Mouse (Mus musculus): ENCODE measurements around the gene Kcnab1.
"Not testable (repeated sequence)": the region's sequence is repeated elsewhere in the genome, so short reads cannot be mapped to it uniquely, and the experiment has no call there.

Gene Kcnab1

DNA sequence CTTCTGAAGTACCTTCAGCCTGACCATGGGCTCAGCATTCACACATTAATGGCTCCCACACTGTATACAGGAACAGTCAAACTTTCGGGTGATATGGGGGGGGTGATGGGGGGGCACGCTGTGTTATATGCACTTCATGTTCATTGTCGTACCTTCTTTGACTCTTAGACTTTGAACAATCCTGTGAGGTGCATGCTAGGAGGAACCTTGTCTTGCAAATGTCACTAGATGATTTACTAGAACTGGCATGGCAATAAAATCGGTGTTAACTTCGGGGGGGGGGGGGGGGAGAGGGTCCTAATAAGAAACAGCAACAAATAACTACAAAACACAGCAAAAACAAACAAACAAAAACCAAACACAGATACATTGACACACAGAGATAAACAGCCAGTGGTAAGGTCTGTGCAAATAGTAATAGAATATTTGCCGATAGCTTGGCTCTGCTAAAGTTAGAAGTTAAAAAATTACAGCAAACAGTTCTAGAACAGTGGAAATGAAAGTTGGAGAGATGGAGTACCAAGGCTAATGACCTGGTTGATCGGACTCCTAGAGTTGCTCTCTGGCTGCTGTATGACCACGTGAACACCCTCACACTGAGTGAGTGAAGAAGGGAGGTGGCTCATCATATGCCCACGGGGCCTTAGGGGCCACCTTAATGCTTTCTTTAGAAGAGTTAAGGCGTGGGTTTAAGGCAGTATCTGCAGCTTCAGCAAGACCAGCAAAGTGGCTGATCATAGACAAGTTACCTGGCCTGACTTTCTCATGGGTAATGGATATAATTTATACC lies 256.9 kb downstream of the Kcnab1 start:
- DNase-seq (ENCODE audit: low spot score in 2 of 2): no peak

DNA sequence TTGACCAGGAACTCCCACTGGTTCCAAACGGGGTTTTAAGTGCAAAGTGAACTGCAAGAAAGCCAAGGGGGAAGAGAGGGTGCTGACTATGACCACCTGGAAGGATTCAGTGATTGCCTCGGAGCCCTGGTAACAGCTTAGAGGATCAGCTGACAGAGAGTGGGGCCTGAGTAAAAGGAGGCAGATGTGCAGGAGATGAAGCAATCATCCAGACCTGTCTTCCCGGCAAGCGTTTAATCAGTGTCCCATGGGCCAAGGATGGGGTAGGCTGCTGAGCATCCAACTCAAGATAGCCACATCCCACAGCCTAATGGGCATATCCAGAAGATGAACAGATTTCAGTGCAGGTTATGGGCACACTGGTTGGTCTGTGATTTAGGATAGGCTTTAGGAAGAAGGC lies 258.8 kb downstream of the Kcnab1 start:
- DNase-seq (ENCODE audit: low spot score in 2 of 2): no peak

DNA sequence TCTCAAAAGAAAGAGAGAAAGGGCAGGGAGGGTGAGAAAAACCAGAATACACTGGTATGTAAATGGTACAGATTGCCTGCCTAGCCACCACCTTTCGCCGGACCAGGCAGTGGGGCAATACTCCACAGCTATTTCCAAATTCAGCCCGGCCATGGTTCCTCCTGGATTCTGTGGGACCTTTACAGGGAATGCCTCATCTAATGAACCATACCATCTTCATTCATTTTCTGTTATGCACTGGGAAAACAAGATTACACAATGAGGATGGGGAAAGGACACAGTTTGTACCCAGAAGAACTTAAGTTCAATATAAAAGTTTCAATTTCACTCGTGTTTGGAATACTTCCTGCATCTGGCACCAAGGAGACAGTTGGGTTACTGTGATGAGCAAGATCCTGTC lies 263.4 kb downstream of the Kcnab1 start:
- DNase-seq (ENCODE audit: low spot score in 2 of 2): no peak

DNA sequence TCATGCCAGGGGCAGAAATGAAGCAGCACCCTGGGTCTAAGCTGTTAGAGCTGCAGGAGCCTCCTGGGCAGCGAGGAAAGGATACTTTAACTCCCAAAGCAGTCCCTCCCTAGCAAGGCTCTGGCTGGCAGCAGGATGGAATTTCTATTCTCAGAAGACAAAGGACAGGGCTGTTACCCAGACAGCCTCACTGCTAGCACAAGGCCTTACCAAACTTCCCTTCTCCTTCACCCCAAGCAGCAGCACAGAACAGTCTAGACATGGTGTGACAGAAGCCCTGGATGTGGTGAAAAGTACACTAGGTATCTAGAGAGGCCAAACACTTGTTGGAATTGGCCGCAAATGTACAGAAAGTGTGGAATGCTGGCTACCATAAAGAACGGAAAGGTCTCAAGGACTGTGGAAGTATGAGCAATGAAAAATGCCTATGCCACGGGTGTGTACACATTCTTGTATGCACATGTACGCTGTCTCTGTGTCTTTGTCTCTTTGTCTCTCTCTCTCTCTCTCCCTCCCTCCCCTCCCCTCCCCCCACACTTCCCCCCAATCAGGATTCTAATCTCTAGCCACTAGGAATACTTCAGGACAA lies 264.5 kb downstream of the Kcnab1 start:
- DNase-seq (ENCODE audit: low spot score in 2 of 2): no peak

DNA sequence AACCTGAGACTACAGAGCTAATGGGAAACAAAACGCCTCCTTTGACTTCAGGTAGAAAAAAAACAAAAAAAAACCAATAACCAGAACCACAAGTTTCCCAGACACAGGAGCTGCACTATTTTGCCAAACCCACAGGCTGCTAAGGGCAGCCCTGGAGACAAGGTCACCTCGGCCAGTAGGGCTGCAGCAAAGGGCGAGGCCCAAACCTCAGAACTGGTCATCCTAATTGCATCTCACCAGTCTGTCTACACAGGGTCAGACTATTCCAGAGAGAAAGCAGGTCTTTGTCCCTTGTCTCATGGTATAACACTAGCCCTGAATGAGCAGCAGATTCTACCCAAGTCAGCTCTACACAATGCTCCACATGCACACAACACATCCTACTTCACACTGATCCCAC lies 265.5 kb downstream of the Kcnab1 start:
- DNase-seq (ENCODE audit: low spot score in 2 of 2): no peak

DNA sequence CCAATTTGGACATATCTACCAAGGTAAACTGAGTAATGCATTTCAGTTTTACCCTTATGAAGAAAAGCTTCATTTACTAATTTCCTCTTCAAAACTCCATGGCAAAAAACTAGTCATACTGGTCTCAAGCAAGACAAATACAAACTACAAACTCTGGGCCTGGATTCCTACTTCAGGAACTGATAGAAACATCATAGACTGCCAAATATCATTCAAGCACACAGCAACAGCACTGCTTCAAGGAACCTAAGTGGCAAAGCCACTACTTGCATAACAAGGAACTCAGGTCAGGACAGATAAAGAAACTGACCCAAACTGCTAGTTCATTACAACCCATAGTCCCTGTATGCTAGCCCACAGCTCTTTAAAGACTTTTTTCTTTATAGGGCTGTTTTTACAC lies 269.5 kb downstream of the Kcnab1 start:
- DNase-seq (ENCODE audit: low spot score in 2 of 2): no peak

DNA sequence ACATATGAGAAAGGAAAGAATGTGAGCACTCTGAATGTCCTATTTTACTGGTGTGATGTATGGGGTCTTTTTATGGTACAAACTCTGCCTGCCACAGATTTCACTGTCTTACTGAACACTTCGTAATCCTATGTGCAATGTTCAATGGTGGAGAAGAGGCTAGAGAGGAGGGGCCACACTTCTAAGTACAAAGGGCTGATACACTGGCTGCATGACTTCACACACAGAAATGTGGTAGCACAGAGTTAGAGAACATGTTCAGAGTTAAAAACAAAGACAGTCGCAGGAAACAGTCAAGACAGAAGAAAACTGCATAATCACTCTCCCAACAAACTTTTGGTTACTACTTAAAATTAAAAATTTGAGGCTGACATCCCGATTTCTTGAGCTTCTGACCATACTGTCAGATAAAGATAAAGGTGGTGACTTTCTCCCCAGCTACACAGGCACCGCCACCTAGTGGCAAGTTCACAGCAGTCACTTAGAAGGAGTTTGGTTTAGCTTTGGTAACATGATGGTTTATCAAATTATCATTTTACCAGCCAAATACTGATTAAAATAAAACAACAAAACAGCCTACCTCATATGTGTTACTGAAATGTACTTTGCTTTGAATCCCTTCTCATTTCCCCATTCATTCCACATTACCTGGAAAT lies 270.8 kb downstream of the Kcnab1 start:
- DNase-seq (ENCODE audit: low spot score in 2 of 2): no peak

DNA sequence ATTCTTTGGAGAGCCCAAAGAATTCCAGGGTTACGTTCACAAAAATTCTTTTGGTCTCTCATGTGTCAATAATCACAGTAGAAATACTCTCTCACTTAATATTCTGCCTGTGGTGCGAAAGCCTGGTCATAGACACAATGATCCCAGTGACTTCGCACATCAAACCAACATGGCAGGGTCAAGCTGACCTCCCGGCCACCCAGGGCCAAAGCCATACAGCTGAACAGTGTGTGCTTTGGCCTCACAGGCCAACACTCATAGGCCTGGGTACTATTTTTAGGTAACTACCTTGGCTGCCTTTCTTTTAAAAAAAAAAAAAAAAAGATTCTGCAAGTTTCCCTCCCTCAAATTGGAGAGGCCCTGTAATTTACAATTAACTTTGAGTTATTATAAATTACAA lies 271.9 kb downstream of the Kcnab1 start:
- no peak for DNase-seq (ENCODE audit: low spot score in 2 of 2)

DNA sequence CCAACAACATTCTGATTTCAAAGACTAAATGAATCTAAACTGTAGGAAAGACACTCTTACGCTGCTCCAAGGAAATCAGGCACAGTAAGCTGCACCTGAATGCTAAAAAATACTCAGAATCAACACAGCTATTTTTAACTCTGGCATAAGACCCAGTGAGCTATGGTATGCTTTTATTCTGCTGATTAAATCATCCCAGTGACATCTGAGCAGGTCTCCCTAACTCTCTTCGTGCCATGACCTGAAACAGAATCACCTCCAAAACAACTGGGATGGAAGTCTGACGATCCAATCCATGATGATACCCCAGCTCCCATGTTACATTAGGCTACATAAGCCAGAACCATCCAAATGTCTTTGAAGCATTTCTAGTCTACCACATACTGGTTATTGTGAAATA lies 275.2 kb downstream of the Kcnab1 start:
- no peak for DNase-seq (ENCODE audit: low spot score in 2 of 2)

DNA sequence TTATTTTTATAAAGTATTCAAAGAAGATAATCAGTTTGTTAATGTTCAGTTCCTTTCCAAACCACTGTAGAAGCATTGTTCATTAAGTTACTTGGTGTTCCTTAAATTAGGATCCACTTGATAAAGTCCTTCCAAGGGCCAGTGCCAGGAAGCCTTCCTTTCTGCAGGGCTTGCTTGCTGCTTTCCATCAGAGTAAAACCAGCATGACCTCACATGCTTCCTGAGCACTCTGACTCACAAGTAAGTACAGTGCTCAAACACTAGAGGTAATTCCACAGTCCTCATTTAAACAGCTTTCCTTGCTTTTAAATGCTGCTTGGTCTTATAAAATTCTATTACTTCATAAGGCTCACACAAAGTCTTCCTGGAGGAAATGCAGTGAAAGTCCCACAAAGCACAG lies 276.6 kb downstream of the Kcnab1 start:
- DNase-seq (ENCODE audit: low spot score in 2 of 2): no peak

DNA sequence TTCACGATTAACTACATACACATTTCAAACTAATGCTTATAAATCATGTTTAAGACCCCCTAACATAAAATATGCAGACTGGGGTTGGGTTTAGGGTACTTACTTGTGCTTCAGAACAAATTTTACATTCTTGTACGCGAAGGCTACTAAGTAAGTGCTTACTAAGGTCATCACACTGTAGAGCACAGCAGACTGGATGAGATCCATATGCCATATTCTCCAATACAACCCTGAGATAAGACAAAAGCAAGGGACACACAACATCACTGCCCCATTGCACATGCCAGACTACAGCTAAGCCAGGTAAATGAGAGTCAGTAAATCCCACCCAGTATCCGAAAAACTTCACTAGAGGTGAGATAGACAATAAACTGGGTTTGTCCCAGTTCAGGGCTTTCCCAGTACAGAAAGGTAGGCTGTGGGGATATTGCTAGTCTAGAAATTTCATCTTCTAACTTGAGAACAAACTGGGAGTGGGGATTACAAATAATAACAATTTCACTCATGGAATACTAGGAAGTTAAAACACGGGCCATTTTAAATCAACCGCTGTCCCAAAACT lies 282.1 kb downstream of the Kcnab1 start:
- DNase-seq (ENCODE audit: low spot score in 2 of 2): no peak

DNA sequence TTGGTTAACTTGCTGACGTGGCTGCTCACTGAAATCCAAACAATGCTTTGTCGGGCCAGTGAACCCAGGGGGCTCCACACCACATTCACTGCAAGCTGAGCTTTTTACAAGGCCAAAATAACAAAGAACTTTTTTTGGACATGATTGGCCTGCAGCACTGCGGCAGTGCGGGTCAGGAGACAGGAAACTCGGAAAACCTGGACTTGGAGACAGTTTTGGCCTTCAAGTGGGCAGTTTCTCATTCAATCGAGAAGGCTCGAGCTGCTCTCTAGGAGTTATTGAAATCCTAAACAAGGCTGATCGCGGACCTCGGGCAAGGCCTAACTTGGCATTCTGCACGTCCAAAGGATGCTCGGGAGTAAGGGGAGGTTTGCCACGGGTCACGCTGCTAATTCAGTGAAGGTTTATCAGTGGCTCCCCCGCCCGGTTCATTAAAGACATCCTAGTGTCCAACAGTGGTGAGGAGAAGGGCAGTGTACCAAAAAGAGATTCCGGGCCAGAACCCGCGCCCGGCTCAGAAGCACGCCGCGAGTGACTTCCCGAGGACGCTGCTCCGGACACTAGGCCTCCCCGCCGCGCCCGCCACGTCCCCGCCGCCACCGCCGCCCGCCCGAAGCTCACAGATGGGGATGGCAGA lies 282.7 kb downstream of the Kcnab1 start:
- DNase-seq (ENCODE audit: low spot score in 2 of 2): peak in 1 of 2 experiments; percentile 61

DNA sequence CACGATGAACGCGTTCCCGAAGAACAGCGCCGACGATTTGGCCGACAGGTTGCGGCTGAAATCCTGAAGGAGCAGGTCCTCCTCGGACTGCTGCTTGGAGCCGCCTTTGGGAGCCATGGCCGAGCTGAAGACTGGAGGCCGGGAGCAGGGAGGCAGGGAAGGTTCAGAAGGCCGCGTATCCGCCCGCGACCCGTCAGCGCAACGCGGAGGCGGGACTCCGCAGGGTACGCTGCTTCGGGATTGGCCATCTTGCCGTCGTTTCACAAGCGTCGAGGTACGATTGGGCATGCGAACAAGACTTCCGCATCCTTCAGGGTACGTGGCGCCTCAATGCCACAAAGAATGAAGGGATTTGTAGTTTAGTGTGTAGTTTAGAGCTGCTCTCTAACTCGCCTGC lies 283.2 kb downstream of the Kcnab1 start, which contains the start of gene Ssr3:
TSS of gene Ssr3 (minus strand) at position 203 of the 397 bp plus-strand sequence.
- peak; percentile 94 to 95 for DNase-seq (ENCODE audit: low spot score in 2 of 2)

DNA sequence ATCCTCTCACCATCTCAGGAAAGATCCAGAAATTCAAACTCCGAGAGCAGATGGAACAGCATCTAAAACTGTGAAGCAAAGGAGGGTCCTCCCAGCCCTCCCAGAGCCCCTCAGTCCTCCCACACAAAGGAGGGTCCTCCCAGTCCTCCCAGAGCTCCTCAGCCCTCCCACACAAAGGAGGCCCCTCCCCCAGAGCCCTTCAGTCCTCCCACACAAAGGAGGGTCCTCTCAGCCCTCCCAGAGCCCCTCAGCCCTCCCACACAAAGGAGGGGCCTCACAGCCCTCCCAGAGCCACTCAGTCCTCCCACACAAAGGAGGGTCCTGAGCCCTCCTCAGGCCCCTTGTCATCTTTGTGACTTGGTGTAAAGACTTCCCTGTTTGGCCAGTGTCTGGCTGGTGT lies 285.9 kb downstream of the Kcnab1 start:
- not testable (repeated sequence) for DNase-seq (ENCODE audit: low spot score in 2 of 2)

DNA sequence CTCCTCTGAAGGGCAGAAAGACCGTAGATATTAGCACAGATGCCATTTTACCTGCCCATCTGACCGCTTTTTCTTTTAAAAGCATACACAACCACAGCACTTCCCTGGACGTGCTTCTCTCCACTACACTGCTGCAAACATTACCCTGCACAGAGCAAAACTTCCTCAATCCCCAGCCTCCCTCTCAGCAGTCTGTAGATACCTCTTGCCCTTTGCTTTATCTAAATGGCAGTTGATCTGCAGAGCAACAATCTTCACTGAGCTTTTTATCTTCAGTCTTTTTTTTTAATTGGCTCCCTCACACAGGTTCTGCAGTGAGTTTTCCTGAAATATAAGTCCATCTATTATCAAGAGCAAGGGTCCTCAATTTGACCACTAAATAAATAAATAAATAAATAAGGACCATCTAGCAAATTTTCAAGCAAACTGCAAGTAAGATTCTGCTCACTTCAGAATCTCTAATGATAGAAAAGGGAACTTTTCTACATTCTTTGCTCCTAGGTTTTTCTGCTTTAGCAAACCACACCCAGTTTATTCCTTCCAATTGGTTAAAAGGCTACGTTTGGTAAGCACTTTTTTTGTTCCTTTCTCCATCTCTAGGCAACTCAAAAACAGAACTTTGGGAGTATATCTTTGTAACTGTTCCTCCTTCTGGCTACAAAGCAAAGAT lies 287.8 kb downstream of the Kcnab1 start:
- DNase-seq (ENCODE audit: low spot score in 2 of 2): no peak

DNA sequence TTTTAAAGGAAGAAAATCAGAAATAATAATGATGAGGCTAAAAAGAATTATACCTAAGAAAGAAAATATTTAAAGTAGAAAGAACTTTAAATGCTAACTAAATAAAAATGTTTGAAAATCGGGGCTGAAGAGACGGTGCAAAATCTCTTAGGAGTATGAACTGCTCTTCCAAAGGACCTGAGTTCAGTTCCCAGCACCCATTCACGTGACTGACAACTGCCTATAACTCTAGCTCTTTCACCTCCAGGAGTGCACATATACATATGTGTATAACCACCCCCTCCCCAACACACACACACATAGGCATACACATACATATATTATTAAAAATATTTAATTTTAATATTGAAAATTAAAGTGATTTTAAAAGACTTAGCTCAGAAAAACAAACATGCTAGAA lies 288.4 kb downstream of the Kcnab1 start:
- DNase-seq (ENCODE audit: low spot score in 2 of 2): no peak

DNA sequence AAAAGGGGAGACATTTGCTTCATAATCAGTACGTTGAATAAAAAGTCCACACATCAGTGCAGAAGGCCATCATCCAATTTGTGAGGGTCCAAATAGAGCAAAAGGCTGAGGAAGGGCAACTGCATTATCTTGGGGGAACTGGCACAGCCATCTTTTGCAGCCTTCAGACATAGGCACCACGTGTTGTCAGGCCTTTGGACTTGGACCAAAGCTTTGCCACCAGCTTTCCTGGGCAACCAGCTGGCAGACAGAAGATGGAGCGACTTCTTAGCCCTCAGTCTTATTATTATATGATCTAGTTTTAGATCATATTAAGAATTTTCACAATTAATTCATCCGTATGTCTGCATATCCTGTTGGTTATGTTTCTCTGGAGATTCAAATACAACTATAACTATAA lies 296.6 kb downstream of the Kcnab1 start:
- DNase-seq (ENCODE audit: low spot score in 2 of 2): no peak

DNA sequence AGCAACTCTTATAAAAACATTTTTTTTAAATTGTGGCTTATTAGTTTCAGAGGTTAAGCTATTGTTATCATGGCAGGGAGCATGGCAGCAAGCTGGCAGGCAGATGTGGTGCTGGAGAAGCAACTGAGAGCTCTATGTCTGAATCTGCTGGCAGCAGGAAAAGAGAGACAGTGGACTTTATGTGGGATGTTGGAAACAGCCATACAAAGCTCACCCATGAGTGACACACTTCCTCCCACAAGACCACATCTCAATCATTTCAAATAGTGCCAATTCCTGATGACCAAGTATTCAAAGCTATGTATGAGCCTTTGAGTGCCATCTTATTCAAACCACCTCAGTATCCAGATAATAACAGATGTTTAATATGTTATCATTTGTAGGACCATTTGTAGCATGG lies 298.7 kb downstream of the Kcnab1 start:
- DNase-seq (ENCODE audit: low spot score in 2 of 2): no peak

DNA sequence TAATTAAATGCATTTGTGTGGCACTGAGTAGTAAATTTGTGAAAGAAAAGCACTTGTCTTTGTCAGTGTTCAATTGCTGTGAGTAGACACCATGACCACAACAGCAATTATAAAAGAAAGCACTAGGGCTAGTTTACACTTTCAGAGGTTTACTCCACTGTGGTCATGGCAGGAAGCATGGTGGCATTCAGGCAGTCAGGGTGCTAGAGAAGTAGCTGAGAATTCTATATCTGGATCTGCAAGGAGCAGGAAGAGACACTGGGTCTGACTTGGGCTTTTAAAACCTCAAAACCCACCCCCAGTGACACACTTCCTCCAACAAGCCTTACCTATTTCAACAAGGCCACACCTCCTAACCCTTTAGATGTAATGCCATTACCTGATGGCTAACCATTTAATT lies 307.4 kb downstream of the Kcnab1 start:
- DNase-seq (ENCODE audit: low spot score in 2 of 2): no peak

DNA sequence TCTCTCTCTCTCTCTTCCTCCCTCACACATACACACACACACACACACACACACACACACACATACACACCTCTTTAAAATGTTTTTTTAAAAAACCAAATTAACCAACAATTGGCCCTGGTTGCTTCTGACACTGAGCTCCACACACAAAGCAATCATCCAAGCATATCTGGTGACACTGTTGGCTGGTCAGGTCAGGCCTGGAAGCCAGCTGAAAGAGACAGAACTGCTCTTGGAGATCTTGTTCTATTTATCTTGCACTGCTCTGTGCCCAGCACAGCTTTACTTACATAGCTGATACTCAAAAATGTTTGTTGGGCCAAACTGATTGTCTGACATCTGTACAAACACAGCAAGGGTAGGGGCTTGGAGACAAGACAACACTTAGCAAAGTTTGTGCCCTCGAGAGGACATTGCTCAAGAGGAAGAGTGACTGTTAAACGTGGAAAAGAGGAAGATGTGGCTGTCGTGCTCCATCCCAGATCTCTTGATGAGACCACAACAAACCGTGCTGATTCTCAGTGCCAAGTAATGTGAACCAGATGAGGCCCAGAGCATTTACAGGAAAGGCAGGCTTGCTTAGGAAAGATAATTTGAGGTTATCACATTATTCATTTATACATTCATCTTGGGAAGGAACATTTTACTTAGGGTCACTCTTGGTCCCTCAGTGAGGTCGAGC lies 308.9 kb downstream of the Kcnab1 start:
- no peak for DNase-seq (ENCODE audit: low spot score in 2 of 2)

DNA sequence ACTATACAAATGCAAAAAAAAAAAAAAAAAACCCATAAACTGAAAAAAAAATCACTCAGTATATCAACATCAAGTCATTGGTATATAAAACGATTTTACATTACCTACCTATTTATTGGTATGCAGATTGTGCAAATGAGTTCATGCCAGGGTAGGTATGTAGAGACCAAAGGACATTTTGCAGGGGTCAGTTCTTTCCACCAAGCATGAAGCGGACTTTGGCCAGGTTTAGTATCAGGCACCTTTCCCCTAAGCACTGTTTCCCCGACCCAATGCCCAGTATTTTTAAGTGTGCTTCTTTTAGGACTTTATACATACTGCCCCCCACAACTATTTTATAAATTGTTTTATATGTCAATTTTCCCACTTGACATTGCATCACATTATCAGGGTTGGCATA lies 310.5 kb downstream of the Kcnab1 start:
- DNase-seq (ENCODE audit: low spot score in 2 of 2): no peak

Measured in spleen, postnatal 4 days (tissue).